Mouse (Mus musculus) MEL-GATA-1-ER (cell line): Measurements from ENCODE around the gene Tmub1.

Experiments used
- DNase-seq: peaks from one replicate; pipeline ENCODE4 v3.0.0-alpha.2; 2012; ENCODE audit warnings: low read depth; ENCODE audit errors: extremely low read depth

Gene Tmub1

DNA sequence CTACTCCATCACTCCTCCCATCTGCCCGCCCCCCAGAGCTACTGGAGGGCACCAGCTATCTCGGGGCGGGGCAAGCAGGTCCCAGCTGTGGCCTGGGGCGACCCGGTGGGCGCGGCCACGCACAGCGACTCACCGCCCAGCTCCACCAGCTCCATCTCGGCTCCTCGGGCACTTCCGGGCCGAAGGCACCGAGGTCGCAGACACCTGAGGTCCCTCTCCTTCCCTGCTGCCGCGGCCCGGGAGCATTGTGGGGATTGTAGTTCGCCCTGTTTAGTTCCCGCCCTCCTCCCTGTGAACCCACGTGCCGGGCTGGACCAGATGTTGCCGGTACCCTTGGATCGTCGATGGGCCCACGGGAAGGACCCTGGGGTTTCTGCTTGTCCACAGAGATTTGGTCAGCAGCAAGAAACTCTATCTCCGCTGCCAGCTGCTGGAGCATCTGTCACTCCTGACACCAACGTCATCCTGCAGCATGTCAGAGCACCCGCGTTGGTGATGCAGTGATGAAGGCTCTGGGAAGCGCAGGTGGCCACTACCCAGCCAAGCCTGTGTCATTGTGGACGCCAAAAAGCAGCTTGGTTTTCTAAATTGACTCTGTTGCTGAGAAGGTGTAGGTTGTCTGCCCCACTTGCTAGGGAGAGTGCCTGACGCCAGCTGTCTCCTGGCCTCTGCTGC, at the start of gene Tmub1:
Gene Tmub1 (minus strand): TSS at position 231 of the 675 bp plus-strand sequence.
- peak; percentile 88 for DNase-seq

DNA sequence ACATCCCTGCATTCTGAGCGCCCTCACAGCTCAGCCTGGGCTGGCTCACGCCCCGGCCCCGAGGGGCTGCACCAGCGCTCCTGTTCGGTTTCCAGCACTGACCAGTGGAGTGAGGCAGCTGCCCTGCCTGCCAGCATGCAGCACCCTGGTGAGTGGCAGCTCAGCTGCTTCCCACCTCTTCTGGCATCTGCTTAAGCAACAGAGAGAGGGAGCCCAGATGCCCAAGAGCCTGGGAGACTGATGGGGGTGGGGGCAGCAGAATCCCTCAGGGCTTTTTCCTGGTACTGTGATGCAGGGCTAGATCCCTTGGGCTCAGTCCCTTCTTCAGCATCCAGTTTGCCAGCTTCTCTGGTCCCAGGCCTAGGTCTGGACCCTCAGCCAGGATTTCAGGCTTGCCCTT, 49.1 kb upstream of the Tmub1 start:
- no peak for DNase-seq

DNA sequence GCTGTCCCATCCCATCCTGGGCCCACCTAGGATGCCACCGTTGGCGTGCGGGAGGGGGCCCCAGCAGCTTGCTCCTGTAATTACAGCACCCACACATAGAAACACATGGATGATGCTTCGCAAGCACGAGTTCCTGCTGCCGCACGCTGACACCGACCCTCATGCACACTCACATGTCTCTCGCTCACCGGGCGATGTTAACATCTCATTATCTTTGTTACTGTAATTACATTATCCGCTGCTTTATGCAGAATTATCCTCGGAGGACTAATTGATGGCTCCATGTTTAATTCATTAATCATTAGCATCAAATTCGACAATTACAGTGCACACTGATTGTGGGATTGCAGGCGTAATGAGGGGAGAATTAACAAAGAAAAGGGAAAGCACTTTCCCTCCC, 47.4 kb upstream of the Tmub1 start:
- no peak for DNase-seq

DNA sequence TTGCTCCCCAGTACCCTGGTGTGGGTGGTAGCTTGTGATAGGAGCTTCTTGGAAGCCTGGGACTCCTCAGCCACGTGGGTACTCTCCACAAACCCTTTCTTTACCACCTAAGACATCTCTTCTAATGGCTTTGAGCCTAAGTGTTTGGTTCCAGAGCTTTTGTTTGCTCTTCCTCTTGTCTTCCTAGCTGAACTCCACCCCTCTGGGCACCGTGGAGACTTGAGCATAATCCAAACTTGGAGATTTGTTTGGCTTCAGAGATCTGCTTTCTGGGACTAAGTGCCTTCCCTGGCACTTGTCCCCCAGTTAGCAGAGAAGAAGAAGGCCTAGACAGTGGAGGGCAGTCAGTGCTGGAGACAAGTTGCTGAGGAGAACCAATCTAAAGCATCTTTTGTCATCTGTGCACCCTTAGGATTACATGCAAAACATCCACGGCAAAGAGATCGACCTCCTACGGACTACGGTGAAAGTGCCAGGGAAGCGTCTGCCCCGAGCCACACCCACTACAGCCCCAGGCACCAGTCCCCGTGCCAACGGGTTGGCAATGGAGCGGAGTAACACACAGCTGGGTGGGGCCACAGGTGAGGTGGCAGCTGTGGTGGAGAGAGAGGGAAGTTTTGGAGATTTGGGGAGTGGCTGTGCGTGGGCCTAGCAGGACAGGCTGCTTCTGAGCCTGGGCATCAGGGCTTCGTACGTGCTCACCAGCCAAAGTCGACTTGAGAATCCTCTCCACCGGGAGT, 45.1 kb upstream of the Tmub1 start:
- no peak for DNase-seq

DNA sequence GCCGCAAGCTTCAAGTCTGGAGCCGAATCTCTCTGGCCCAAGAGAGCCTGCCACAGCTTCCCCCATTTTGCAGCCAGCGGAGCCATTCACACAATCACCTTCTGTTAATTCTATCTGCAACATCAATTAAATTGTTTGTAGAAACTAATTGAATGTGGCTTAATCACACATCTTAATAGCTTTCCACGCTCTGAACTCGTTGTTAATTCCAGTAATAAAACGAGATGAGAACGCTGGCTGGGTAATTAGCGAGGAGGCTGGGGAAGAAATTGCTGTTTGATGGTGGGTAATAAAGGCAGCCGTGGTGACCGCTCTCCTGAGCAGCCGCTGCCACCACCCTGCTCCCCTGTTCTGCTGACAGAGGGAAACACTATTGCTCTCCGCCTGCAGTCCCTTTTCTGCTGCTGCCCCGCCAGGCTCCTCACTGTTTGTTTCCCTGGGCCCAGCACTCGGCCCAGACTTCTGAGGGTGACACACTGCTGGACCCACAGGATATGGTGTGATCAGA, 42.8 kb upstream of the Tmub1 start:
- DNase-seq: no peak

DNA sequence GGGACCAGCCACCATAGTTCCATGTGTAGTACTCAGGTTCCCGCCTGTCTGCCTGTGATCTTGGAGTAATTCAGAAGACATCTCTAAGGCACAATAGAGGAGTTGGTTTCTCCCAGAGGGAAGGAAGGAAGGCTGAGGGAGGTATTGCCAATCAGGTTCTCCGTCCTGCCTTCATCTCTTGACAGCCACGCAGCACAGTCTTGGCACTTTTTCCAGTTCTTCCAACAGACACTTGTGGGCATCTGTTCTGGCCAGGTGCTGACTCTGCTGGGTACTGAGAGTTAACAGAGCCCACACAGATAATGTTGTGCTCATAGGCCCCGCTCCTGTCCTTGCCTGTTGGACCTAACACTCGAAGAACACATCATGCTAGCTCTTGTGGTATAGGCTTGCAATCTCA, 39.1 kb upstream of the Tmub1 start:
- DNase-seq: no peak

DNA sequence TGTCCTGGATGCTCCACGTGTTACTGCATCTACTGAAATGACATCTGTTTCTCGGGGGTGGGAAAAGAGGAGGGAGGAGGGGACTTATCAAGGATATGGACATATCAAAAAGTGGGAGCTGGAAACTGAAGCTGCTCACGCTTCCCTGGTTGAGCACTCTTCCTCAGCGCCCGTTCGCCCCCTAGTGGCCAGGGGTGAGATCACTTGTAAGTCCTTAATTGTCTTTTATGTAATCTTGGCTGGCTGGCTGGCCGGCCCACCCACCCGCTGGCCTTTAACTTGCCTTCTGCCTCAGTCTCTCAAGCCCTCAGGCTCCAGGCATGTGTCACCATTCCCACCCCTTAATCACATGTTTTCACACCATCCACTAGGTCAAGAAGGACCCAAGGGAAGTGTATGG, 38.4 kb upstream of the Tmub1 start:
- DNase-seq: peak; percentile 42

DNA sequence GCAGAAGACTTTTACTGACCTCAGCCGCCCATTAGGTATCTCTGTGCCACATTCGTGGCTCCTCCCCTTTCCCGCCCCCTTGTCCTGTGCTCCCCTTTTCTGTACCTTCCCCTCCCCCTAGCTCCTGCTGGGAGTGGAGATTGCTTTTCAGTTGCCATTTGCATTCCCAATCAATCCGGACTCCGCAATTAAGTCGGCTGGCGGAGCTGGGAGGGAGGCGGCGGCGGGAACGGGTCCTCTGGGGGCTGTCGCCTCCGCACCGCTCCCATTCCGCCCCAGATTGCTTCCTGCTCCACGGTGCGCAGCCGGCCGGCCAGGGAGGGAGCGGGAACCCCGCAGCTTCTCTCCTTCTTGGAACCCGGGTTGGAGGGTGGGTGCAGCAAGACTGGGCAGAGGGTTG, 37.3 kb upstream of the Tmub1 start:
- no peak for DNase-seq

DNA sequence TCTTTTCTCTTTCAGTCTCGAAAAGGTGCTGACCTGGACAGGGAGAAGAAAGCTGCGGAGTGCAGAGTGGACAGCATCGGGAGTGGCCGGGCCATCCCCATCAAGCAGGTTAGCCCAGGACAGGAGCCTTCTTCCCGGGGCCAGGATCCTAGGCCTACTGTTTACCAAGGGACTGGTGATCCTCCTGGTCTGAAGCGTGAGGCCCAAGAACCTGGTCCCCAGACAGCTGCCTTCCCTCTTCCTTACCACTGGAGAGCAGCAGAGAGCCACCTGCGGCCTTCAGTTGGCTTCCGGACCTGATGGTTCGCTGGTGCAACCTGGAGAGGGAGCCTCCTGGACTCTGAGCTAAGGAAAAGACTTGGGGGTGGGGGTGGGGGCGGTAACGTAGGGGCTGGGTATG, 35.7 kb upstream of the Tmub1 start:
- peak; percentile 29 for DNase-seq

DNA sequence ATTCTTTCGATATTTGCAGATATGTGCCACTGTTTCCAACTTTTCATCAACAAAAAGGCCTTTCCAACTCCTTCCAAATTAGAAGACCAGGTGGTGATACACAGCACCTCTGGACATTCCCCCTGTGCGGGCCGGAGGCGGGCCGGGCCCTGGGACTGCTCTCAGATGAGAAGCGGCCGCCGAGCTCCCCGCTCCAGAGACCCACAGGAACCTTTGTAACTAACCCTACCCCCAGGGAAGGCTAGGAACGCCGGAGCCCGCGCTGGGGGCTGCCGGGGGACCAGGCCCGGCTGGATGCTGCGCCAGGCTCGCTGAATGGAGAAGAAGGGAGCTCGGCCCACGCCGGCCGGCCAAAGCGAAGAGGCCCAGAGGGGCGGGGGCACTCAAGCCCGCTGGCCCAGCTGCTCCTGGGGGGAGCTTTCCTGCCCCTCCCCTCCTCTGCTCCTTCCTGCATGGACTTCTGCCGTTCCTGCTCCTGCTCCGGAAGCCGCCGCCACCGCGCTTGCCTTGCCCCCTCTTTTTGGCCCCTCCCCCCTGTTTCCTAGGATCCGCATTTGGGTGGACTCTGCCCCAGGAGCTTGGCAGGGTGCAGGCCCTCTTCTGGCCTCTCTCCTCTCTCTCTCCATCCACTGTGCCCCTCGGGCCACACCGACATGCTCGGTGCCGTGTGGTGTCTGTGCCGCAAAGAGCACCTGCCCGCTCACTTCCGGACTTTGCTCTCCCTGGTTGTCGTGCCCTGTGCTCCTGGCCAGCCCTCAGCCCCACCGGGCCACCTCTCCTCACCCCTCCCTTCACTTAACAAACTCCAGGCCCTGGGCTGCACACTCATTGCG, 34.8 kb upstream of the Tmub1 start:
- no peak for DNase-seq

DNA sequence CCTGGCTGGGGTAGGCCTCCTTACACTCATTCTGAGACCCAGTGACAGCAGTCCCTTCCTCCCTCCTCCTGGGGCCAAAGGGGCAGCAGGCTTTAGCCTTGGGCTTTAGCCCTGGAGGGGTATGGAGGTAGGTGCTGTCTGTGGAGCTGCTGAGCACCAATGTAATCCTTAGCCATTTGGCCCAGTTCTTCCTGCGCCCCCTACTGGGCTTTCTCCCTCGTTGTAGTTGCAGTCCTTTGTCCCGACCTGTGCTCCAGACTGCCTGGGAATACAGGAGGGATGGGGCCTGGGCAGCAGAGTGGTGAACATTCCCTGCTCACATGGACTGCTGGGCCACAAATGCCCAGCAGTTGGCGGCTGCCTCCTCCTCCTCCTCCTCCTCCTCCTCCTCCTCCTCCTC, 34.0 kb upstream of the Tmub1 start:
- no peak for DNase-seq

DNA sequence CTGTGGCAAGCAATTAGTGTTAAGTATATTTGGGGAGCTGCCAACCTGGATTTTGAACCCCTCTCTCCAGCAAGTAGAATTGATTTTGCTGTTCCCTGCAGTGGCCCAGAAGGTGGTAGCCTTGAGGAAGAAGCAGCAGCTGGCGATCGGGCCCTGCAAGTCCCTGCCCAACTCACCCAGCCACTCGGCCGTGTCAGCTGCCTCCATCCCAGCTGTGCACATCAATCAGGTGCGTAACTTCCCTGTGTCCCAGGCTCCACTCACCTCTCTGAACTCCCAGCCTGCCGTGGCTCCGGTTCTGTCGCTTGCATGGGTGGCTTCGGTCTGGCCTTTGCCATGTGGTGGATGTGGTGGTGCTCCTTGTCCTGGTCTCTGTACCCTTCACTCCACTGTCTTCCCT, 30.3 kb upstream of the Tmub1 start:
- DNase-seq: no peak

DNA sequence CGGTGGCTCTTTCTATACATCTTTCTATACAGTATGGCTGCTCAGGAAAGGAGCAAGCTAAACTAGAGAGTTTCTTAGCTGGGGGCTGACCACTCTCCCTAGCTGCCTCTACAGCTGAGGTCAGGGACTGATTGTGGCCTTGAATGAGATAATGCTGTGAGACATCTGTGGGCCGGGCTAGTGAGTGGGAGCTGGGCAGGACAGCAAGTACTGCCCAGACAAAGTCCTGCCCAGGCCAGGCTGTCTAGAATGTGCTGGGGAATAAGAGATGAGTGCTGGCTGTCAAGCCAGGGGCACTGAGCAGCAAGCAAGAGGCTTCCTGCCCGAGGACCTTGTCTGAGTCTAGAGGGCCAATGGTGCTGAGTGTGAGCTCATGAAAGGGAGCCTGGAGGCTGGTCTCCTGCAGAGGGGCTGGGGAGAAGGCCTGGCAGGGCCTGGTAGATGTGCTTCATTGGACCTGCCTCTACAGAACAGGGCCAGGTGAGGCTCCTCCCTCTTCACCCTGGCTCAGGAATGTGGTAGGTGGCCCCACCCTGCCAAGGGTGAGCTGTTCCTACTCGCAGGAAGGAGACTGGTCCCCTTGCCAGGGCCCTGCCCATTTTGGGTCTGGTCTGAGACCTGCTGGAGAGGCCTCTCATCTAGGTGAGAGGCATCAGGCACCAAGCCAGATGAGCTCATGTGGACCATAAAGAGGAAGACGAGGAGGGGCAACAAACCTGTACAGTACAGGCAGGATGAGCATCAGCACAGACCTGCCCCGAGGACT, 28.0 kb upstream of the Tmub1 start:
- DNase-seq: no peak

DNA sequence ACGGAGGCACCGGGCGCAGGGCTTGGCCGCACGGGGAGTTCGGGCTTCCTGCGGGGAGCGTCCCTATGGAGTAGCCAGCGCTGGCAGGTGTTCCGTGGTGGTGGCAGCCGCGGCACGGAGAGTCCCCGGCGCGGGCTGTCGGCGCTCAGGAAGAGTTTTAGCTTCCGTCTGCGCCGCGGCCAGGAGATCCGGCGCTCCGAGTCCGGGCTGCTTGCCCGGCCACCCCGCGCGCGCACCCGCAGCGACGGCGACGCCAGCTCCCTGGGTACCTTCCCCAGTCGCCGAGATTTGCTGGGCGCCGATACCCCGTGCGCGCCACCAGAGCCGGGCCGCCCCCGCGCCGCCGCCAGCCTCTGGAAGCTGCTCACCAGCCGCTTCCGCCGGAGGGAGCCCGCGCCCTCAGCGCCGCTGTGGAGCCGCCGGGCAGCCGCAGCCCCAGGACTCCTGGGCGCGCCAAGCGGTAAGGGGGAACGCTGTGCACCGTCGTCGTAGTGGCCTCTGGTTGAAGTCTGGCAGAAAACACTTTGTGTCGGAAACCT, 27.1 kb upstream of the Tmub1 start:
- no peak for DNase-seq

DNA sequence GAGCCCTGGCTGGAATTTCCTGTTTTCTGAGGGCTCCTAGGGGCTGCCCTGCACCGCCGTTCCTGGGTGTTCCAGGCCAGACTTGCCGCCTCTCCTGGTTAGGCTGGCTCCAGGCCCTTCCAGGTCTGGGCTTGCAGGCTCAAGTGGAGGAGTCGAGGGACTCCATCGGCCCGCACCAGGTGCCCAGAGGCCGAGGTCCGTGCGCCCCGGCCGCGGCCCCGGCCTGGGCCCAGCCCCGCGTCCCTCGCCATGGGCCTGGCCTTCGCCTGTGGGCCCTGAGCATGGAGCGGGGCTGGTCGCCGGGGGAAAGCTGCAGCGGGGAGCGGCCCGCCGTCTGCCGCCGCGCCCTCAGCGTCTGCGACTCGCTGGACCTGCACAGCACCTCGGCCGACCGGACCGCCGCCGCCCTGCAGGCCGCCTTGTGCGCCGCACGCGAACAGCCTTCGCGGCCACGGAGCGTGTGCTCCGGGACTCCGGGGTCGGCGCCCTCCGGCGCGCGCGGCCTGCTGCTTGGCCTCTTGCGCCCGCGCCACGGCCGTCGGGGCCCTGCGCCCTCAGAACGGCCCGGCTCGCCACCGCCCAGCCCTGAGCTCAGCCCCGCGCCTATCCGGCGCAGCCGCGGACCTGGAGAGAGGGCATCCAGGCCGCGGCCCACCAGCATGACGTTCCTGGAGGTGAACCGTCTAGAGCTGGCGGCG, 26.5 kb upstream of the Tmub1 start:
- DNase-seq: no peak

DNA sequence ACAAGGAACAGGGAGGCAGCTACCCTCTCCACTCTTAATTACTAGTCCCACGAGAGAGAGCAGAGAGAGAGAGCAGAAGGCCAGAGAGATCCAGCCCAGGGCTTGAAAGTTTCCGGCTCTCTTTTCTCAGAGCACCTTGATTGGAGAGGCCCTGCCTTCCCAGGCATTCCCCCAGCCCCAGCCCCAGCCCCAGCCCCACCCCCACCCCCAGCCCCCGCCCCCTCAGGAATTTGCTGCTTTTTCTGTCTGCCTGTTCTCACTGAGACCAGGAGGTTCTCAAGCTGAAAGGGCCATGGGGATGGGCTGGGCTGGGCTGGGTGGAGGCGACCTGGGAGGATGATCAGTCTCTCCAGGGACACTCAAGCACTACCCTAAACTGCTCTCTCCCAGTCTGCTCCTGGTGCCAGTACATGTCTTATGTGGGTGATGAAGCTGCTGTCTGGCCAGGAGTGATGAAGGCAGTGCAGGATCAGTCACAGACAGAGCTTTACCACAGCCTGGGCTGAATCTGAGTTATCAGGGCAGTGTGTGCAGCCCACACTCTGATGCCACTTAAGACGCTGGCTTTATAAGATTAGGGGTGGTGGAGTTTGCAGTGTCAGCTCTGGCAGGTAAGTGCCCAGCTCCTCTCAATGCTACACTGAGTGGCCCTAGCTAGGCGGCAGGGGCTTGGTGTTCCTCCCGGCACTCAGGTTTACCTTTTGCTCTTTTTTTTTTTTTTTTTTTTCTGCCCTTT, 25.4 kb upstream of the Tmub1 start:
- DNase-seq: no peak

DNA sequence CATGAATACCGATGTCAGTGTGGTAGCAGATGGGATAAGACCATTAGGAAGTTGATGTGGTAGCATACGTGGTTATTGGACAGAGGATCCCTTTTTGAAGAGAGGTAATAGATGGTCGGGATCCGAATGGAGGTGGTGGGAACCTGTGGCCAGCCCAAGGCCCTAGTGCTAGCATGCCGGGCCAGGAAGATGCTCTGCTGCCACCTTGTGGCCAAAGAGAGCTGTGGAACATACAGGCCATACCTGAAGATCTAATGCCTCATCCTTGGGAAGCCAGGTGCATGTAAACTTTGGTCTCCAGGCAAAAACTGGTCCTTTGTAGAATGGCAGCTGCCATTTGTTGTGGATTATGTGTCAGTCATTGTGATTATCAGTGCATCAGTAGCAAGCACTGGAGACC, 22.9 kb upstream of the Tmub1 start:
- no peak for DNase-seq

DNA sequence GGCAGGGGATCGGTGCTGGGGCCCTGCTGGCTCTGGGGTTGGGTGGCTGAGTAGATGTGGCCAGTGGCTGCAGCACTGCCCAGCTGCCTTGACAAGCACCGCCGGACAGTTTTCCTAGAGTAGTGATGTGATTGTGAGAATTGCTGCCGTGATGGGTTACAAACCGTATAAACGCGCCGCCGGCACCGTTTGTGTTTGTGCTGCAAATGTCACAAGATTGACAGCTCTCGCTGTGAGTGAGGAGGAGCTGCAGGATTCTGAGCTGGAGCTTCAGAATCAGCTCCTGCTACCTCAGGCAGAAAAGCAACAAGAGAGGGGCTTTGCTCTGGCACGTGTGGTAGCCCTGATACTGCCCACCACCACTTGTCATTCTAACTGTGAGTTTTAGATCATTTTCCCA, 19.1 kb upstream of the Tmub1 start:
- no peak for DNase-seq

DNA sequence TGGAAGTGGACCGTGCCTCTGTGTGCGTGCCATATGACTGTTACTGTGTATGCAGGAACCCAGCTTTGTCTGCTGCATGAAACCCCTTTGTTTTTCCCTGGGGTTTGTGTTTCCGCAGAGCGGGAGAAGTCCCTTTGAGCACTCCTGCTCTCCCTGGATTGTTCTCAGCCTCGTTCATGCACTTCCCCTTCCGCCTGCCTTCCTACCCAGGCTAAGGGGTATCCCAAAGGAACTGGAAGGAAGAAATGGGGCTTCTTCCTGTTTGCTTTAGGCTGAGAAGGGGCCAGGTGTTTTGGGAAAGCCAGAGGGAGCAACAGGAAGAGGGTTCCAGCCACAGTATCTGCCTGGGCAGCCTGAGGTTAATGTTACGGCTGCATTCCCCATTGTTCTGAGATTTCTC, 8.0 kb upstream of the Tmub1 start:
- no peak for DNase-seq

DNA sequence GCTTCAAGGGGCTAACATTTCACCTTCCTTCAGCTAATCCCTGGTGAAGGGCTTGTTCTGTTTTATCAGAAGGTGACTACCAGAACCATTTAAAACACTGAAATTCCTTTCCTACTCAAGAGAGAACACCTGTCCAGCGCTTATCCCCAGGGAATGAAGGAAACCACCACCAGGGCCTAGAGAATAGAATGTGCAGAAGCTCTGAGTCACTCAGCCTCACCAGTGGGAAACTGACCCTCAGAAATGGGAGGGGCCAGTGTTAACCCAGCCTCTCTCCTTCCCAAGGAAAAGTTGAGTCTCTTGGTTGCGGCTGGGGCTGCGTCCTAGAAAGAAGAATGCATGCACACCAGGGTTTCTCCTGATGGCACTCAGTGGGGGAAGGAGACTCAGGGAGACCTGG, 7.4 kb upstream of the Tmub1 start:
- DNase-seq: no peak
